Mouse (Mus musculus) erythroid progenitor cell, adult 5-6 weeks (primary cell): ENCODE measurements around the gene Pik3r3. TPM values are rescaled to one million over a fixed set of nuclear protein-coding genes. Genes with fewer than 3 reads are reported as not detected.
A peak's percentile ranks its signal among the peaks of the same experiment; 100 is the strongest.
"Not testable (repeated sequence)": the region's sequence is repeated elsewhere in the genome, so short reads cannot be mapped to it uniquely, and the experiment has no call there.

Source experiments
- ATAC-seq: replicated peaks from 2 replicates; pipeline ENCODE4 v1.8.0; 2016; ENCODE audit warnings: moderate number of reproducible peaks, mild to moderate bottlenecking, moderate TSS enrichment, inconsistent platforms; ENCODE audit not compliant: poor library complexity, low FRiP score, severe bottlenecking
- total RNA-seq, 2 experiments: library from RNA; stranded (forward) in 1 of 2; stranded (reverse) in 1 of 2; fragments of 150-400 nt in 1 of 2; fragments of 186-747, 209-891 nt in 1 of 2; gene quantifications; 2 replicates each; pipeline versions ENCODE4 v1.2.3 to v1.2.4; 2015 to 2017; ENCODE audit warnings: low replicate concordance in 2 of 2

Gene Pik3r3
- total RNA-seq, 2 experiments from 2014 or later = 2.1 to 5.7 TPM

DNA sequence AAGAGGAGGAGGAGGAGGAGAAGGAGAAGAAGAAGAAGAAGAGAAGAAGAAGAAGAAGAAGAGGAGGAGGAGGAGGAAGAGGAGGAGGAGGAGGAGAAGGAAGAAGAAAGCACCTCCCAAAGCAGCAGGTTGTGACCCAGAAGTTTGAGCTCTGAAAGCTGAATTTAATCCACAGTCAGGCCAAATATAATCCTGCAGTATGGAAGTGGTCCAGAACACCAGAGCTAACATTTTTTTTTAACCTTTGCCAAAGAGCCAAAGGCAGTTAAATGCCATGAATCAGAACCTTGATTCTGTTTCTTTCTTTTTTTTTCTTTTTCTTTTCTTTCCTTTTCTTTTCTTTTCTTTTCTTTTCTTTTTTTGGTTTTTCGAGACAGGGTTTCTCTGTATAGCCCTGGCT is 3.8 kb upstream of the Pik3r3 start:
- not testable (repeated sequence) for ATAC-seq

DNA sequence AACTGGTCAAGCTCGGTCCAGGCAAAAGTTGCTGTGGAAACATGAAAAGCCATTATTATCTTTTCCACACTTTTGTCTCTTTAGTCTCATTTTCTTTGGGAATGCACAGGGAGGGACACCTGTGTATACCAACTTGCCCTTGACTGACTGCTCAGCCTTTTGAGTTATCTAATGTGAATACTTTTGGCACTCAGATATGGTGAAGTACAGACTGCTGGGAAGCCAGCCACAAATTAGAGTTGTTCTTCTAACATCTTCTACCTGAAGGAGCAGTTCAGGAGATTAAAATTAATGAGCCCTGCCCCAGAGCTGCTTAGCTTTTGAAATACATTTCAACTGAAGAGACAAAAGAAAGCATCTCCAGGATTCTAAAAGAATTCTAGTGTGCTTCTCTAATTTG is 2.4 kb upstream of the Pik3r3 start:
- ATAC-seq = no peak

DNA sequence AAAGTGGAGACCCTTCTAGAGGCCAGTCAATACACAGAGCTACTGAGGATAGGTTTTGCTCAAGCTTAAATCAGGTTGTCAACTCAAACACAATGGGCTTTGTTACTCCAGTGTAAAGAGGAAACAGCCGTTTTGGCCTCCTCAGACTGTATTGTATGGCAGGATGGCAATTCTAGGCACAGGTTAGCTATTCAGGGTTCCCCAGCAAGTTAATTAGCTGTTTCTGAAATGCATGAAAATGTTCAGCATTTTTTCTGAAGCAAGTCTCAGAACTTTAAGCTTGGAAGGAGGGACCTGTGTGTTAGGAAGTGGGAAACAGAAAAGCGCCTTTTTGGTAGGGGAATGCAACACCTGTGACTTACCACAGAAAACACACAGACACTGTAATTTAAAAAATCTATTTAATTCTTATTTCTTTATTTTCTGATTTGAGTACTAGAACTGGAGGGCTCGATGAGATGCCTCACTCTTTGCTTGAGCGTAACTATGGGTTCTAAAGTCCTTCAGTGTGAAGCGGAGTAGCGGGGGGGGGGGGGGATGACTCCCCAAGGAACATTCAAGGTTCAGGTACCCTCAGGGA is 1.3 kb upstream of the Pik3r3 start:
- no peak for ATAC-seq

DNA sequence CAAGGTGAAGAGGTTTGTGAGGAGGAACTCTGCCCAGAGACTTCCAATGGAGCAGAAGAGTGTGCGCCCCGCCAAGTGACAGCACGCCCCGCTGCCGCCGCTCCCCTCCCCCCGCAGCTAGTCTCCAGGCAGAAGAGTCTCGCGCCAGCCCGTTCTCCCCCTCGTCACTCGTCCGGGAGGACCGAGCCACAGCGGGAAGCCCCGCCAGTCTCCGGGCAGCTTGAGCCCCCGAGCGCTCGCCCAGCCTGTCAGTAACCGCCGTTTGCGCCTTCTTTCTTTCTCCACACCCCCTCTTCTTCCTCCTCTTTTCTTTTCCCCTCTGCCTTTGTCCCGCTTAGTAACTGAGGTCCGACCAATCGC is 658 bp upstream of the Pik3r3 start:
- peak; percentile 70 for ATAC-seq

DNA sequence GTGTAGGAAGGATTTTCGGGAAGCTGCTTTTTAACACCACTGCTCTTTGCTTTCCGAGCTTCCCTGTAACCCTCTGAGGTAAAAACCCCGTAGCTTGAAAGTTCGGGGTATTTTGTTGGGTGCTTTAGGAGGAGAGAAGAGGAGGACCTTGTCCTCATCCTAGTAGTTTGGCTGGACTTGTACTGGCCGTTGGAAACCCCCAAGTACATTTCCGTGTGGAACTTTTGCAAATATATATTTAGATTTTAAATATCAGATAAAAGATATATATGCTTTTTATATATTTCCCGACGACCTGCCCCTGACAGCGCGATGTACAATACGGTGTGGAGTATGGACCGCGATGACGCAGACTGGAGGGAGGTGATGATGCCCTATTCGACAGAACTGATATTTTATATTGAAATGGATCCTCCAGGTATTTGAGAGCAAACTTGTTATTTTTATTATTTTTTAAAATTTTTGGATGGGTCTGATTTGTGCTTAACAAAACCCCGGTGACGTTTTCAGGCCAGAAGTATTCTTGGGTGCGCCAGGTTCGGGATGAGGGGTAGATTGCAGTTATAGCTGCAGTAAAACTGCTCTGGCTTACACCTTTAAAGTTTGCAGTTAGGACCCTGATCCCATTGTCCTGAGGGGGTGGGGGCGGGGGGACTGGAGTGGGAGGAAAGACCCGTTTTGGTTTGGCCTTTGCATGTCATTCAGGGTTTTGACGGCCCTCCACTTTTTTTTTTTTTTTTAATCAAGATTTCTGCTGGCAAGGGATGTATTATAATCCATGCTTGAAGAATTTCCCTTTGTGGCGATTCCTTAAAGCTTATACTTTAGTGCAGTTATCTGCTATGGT is 801 bp downstream of the Pik3r3 start:
- ATAC-seq = no peak

DNA sequence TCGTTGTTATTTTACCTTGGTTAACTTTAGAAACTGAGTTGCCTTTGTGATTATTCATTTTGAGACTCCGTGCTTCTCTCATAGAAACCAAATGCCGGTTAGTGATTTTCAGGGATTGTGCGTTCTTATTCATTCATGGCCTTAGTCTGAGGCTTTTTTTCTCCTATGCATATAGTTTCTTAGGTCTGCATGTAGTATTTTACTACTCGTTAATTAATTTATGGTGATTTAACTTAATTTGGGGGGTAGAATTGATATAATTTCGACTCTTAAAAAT is 1.4 kb downstream of the Pik3r3 start:
- no peak for ATAC-seq

DNA sequence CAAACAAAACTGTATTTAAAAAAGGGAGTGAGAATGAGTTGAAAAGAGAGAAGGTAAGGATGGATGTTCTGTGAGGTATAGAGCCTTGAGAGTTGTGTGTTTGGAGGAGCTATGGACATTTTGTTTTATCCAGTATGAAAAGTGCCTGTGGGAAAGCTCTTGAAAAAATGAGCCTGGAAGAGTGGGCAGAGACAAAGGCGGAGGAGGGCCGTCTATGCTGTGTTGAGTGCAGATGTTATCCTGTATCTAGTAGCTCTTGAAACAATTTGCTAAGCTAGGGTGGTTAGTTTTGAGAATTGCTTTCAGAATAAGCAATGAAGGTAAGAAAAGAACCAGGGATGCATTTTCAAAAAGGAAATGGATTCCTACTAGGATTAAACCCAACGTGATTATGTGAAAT is 22.0 kb downstream of the Pik3r3 start:
- ATAC-seq = no peak

GRCm38 (mm10) chr4:116244240-116244639 is 22.8 kb downstream of the Pik3r3 start:
- ATAC-seq = no peak

DNA sequence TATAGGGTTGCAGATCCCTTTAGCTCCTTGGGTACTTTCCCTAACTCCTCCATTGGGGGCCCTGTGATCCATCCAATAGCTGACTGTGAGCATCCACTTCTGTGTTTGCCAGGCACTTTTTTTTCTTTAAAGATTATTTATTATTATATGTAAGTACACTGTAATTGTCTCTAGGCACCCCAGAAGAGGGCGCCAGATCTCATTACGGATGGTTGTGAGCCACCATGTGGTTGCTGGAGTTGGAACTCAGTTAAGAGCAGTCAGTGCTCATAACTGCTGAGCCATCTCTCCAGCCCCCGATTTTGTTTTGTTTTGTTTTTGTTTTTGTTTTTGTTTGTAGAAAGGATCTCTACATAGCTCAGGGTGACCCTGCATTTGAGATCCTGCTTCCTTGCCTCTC is 24.5 kb downstream of the Pik3r3 start:
- ATAC-seq = not testable (repeated sequence)

DNA sequence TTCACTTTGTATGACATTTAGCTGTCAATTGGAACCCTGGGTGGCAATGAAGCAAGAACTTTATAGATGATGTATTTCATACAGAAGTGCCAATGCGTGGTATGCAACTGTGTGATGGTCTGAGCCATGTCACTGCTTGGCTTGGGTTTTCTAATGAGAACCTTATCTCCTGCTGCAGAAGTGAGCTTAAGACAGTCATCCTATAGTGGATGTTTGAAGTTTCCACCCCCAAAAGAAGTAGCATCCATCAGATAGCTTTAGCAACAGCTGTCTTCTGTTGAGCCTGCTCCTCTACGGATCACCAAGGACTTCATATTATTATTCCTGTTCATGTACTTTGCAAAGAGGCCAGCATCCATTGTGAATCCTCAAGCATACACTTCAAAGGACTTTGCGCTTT is 28.6 kb downstream of the Pik3r3 start:
- ATAC-seq = no peak

GRCm38 (mm10) chr4:116268220-116268619 is 46.8 kb downstream of the Pik3r3 start:
- no peak for ATAC-seq

DNA sequence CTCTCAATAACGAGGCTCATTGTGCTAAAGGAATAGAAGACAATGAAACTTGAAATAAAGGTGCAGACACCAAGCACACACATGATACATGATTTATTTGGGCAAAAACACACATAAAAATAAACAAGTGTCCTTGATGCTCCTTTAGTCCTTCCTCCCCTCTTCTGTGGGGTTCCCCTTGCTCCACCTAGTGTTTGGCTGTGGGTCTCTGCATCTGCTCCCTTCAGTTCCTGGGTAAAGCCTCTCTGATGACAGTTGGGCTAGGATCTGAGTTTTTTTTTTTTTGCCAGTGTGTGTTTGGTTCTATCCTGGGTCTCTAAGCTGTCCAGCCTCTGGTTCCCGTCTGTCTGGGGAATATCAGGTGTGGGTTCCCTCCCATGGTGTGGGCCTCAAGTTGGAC is 60.8 kb downstream of the Pik3r3 start:
- no peak for ATAC-seq

DNA sequence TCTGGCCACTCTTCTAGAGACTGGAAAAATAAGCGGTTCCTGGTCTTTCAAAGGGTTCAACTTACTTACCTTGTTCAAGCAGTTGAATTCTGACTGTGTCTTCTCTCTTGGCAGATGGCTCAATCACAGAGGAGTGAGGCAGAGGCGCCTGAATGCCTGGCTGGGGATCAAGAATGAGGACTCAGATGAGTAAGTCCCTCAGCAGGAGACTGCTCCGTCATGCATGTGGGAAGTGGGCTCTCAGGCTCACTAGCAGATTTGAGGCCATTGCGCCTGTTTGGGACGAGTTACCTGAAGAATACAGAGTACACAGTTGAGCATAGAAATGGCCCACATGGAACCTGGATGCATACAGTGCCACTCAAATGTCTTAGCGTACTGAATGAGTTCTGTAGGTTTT is 70.1 kb downstream of the Pik3r3 start:
- no peak for ATAC-seq

DNA sequence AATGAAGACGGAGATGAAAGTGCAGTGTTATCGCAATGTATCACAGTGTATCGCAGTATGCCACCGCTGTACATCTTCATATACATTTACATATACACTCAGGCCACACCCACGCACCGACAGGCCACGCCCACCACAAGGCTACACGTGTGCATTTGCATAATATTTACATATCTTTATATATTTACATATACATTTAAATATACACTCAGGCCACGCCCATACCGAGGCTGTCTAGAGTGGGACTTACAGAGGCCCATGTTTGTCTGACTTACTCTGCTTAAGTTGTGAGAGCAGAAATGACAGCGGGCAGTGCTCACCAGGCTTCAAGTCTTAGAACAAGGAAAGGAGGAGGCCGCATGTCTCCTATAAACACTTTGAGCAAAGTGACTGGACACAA is 71.9 kb downstream of the Pik3r3 start:
- 0 out of 2 replicates have a peak, but pooled peaks have one; percentile 39 for ATAC-seq

DNA sequence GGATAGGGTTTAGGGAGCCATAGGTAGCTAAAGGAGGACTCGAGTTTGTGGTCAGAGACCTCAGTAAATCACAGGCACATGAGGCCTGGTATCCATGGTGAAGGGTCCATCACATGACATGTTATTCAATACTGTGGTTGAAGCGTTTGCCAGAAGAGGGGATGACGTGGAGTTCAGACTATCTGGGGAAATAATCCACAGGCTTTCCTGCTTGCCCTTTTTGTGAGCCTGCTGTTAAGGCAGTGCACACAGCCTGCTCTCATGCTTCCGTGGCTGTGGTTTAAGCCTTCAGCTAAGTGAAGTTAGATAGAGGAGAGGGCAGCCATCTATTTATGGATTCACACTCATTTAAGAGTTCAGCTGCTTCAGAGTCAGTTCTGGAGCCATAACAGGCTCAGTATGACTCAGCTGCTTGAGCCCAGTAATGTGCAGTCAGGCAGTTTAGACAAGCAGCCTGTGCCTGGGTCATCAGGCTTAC is 79.5 kb downstream of the Pik3r3 start:
- ATAC-seq = no peak

GRCm38 (mm10) chr4:116304551-116304950 is 83.1 kb downstream of the Pik3r3 start:
- ATAC-seq = no peak

- no peak for ATAC-seq
Measured at GRCm38 (mm10) chr4:116317575-116317974, 96.2 kb downstream of the Pik3r3 start.

GRCm38 (mm10) chr4:116322127-116322526 is 100.7 kb downstream of the Pik3r3 start:
- no peak for ATAC-seq

DNA sequence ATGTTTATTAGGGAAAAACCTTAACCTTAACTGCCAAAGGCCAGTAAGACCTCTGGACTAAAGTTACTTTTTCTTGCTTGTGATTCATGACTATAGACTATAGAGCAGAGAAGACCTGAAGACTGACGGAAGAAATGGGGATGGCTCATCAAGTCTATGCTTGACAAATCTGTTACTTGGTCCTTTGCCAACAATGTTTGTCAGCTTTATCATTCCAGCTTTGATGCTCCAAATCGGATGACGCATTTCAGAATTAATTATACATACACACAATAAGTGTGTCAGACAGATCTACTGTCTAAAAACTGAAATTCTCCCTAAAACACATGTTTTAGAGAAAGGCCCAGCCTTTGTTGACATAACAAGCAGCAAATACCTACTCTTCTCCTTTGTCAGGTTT is 107.8 kb downstream of the Pik3r3 start:
- ATAC-seq = no peak

DNA sequence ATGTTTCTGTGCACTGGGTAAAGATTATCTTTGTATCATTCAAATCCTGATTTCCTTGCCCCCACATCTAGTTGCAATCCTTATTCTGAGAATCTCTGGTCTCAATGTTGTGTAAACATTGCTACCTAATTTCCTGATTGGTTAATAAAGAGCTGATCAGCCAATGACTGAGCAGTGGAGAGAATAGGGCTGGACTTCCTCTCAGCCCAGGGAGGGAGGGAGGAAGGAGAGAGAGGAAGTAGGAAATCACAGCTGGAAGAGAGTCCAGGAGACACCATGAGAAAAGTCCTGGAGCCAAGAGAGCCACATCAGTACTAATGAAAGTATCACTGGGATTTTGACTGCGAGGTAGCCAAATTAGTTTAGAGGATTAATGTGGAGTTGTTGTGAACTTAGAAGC is 114.9 kb downstream of the Pik3r3 start:
- ATAC-seq = no peak

DNA sequence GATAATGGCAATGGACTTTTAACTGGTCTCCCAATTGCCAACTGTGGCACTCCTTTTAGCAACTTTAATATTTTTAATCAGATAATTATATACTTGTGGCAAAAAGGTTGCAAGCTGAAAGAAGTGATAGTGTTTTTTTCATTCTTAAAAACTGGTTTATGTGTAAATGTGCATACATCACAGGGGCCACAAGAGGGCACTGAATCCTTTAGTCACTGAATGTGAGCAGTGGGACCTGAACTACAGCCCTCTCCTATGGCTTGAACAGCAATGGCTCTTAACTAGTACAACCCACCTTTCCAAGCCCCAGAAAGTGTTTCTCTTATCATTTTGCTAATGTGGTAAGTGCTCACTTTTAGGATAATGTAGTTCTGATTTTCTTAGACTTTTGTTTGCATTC is 120.7 kb downstream of the Pik3r3 start:
- ATAC-seq = no peak

GRCm38 (mm10) chr4:116352496-116352895 is 131.1 kb downstream of the Pik3r3 start:
- ATAC-seq = no peak
